Comparison of ENCODE assay signal across 24 mouse cellular contexts in the genomic region with DNA sequence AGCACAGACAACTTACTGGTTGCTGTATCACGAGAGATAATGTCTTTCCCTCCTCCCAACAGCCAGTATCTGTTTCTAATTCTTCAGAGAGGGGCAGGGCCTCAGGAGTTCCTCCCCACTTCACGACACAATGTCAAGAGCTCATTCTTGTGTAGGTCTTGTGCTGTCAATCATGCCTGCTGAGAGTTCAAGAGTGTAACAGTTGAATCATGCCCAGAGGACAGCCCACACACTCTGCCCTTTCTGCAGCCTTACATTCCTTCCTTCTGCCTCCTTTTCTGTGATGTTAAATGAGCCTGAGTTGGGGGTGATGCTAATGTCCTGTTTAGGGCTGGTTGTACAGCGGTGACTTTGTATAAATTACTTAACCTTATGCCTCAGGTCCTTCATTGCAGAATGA.
DNase-seq lines count a peak whose midpoint lies in the region; ATAC-seq and TF ChIP-seq lines count a peak whose summit lies in the region.
"Had no signal": no experiment of that assay in that cellular context is flagged by ENCODE, and none has a peak within 500 bp of the region (broad histone marks: within the 10 kb centered on the region; RNA-seq: fewer than 3 reads in every experiment).

No protein-coding gene starts in this region.

- H3K9ac ChIP-seq in embryonic facial prominence, embryonic 11.5 days (replicated peaks; ENCODE audit: low read length), result no peak overlapping the region
- H3K9ac ChIP-seq: forebrain, embryonic 15.5 days; heart, embryonic 12.5 days; lung, embryonic 14.5 days had no signal

- intact Hi-C loops in heart, postnatal 25 days (cut with DNase I), result no loop called here

- TF ChIP-seq POLR2A in lung, adult 2 months (IDR thresholded peaks at IDR 0.05; ENCODE audit: borderline replicate concordance, extremely low read depth, low read depth, low read length), result no peak

- no peaks in the 10 kb centered on the region for H3K27me3 ChIP-seq in heart, embryonic 10.5 days (ENCODE audit: insufficient read depth, poor library complexity, severe bottlenecking)
- H3K27me3 ChIP-seq in embryonic facial prominence, embryonic 11.5 days (ENCODE audit: control insufficient read depth, insufficient read depth, low read length), result no peaks in the 10 kb centered on the region
- H3K27me3 ChIP-seq: CH12.LX; forebrain, embryonic 15.5 days; heart, embryonic 12.5 days; megakaryocyte, embryonic 14.5 days had no signal

- no peaks in the 10 kb centered on the region for H3K9me3 ChIP-seq in heart, embryonic 10.5 days
- H3K9me3 ChIP-seq in embryonic facial prominence, embryonic 11.5 days (replicated peaks; ENCODE audit: control insufficient read depth, low read length), result no peaks in the 10 kb centered on the region
- H3K9me3 ChIP-seq: forebrain, embryonic 15.5 days; heart, embryonic 12.5 days; limb, embryonic 10.5 days had no signal

- peaks cover 13% of the 10 kb centered on the region for H3K4me1 ChIP-seq in heart, embryonic 10.5 days
- peaks cover 2% of the 10 kb centered on the region; the same call in 1 of the 2 replicates for H3K4me1 ChIP-seq in lung, adult 2 months (ENCODE audit: control insufficient read depth, insufficient read depth, low read length)
- H3K4me1 ChIP-seq in embryonic facial prominence, embryonic 11.5 days (ENCODE audit: control insufficient read depth, insufficient read depth, low read length), result no peaks in the 10 kb centered on the region
- H3K4me1 ChIP-seq: forebrain, embryonic 15.5 days; megakaryocyte, embryonic 14.5 days had no signal

- 0 out of 2 replicates have a peak overlapping the region, but pooled peaks have one; percentile 62 for H3K27ac ChIP-seq in heart, embryonic 10.5 days
- no peak overlapping the region for H3K27ac ChIP-seq in embryonic facial prominence, embryonic 11.5 days (replicated peaks; ENCODE audit: low read depth, low read length)
- H3K27ac ChIP-seq: forebrain, embryonic 15.5 days; left cerebral cortex, adult 2 months; limb, embryonic 10.5 days had no signal

- no peak for TF ChIP-seq CTCF in lung, adult 2 months (IDR thresholded peaks at IDR 0.05; ENCODE audit: insufficient read depth, low read length)

- peak; percentile 76 for DNase-seq in heart, embryonic 10.5 days (ENCODE audit: low spot score)
- no peak for DNase-seq in heart, postnatal 25 days (ENCODE audit: low spot score)
- DNase-seq in lung, adult 2 months, result peak; percentile 12
- DNase-seq in lung, postnatal 4 days, result no peak
- DNase-seq in embryonic facial prominence, embryonic 11.5 days (ENCODE audit: low spot score), result peak; percentile 49
- DNase-seq in cerebellum, adult 18-20 months, result no peak
- DNase-seq in adrenal gland, postnatal 36 days, result no peak
- DNase-seq in cerebellum, postnatal 14 days, result no peak
- DNase-seq: cerebellum, adult 11 months; cerebellum, postnatal 36 days; gastrocnemius, postnatal 36 days; heart, postnatal 14 days; kidney, postnatal 25 days; lung, embryonic 14.5 days; thymus, adult 2 months had no signal

- no peaks in the 10 kb centered on the region for H3K36me3 ChIP-seq in heart, embryonic 10.5 days
- no peaks in the 10 kb centered on the region for H3K36me3 ChIP-seq in embryonic facial prominence, embryonic 11.5 days (replicated peaks; ENCODE audit: control insufficient read depth, insufficient read depth, low read depth, low read length)
- H3K36me3 ChIP-seq: forebrain, embryonic 15.5 days; heart, embryonic 12.5 days; limb, embryonic 10.5 days had no signal

- no peak for ATAC-seq in embryonic facial prominence, embryonic 11.5 days (replicated peaks; ENCODE audit: insufficient number of reproducible peaks, low FRiP score, low TSS enrichment, low read depth)
- ATAC-seq: forebrain, embryonic 15.5 days; hindbrain, embryonic 16.5 days; intestine, postnatal 0 days; midbrain, embryonic 16.5 days had no signal

- 35% methylated on average over 3 of the region's 3 CpGs for WGBS in heart, embryonic 10.5 days
- WGBS in lung, adult 2 months, result 48% methylated on average over 3 of the region's 3 CpGs
- WGBS in embryonic facial prominence, embryonic 11.5 days, result 13% methylated on average over 3 of the region's 3 CpGs

- H3K4me2 ChIP-seq in embryonic facial prominence, embryonic 11.5 days (ENCODE audit: low read depth, low read length), result no peak overlapping the region
- H3K4me2 ChIP-seq: forebrain, embryonic 15.5 days; heart, embryonic 12.5 days; lung, embryonic 14.5 days had no signal

- H3K4me3 ChIP-seq in heart, embryonic 10.5 days, result no peak overlapping the region
- no peak overlapping the region for H3K4me3 ChIP-seq in lung, adult 2 months (replicated peaks; ENCODE audit: extremely low read depth, low read depth, low read length)
- H3K4me3 ChIP-seq in embryonic facial prominence, embryonic 11.5 days (ENCODE audit: low read depth, low read length), result no peak overlapping the region
- H3K4me3 ChIP-seq: forebrain, embryonic 15.5 days; heart, embryonic 12.5 days; left cerebral cortex, adult 2 months; limb, embryonic 10.5 days; megakaryocyte, embryonic 14.5 days had no signal

Comparison
In these comparisons a context has a peak if more than half of its experiments do, and no peak if none do; other contexts are left out.
1. DNase-seq: peak in heart, embryonic 10.5 days (single experiment), lung, adult 2 months (single experiment) and embryonic facial prominence, embryonic 11.5 days (single experiment); none in heart, postnatal 25 days (single experiment), lung, postnatal 4 days (0 of 2), cerebellum, adult 18-20 months (0 of 2), adrenal gland, postnatal 36 days (0 of 2) and cerebellum, postnatal 14 days (0 of 2).